Mouse (Mus musculus) hindbrain, embryonic 14.5 days (tissue): ENCODE measurements around the gene Ddx11. TPM values are rescaled to one million over a fixed set of nuclear protein-coding genes. Genes with fewer than 3 reads are reported as not detected.

Source experiments
- polyA plus RNA-seq: library from polyadenylated mRNA; unstranded; fragments of >200 nt; fragmentation: Nextera tagmentation; extraction: Ambion mirVana; gene quantifications from 2 replicates; pipeline ENCODE4 v1.2.1, GENCODE M21; 2014

Gene Ddx11
- polyA plus RNA-seq, 1 experiment from 2014 or later, result 4.1 TPM

Other genes with a start within 250 kb of the Ddx11 start
- gene Ralbp1, start 237.7 kb upstream of the Ddx11 start, polyA plus RNA-seq, result 40.5 and 44.2 TPM in 2 replicates
- gene Twsg1, start 172.3 kb upstream of the Ddx11 start, polyA plus RNA-seq, result 66.0 and 71.2 TPM in 2 replicates
- gene Ankrd12, start 46.4 kb upstream of the Ddx11 start, polyA plus RNA-seq, result 157 and 165 TPM in 2 replicates
- gene Ndufv2, start 22.0 kb upstream of the Ddx11 start, polyA plus RNA-seq, result 414 and 418 TPM in 2 replicates
- 36.3 and 37.7 TPM in 2 replicates for gene Washc1, start 12.0 kb upstream of the Ddx11 start, polyA plus RNA-seq